Mouse (Mus musculus): ENCODE data around the gene Casr.

DNA sequence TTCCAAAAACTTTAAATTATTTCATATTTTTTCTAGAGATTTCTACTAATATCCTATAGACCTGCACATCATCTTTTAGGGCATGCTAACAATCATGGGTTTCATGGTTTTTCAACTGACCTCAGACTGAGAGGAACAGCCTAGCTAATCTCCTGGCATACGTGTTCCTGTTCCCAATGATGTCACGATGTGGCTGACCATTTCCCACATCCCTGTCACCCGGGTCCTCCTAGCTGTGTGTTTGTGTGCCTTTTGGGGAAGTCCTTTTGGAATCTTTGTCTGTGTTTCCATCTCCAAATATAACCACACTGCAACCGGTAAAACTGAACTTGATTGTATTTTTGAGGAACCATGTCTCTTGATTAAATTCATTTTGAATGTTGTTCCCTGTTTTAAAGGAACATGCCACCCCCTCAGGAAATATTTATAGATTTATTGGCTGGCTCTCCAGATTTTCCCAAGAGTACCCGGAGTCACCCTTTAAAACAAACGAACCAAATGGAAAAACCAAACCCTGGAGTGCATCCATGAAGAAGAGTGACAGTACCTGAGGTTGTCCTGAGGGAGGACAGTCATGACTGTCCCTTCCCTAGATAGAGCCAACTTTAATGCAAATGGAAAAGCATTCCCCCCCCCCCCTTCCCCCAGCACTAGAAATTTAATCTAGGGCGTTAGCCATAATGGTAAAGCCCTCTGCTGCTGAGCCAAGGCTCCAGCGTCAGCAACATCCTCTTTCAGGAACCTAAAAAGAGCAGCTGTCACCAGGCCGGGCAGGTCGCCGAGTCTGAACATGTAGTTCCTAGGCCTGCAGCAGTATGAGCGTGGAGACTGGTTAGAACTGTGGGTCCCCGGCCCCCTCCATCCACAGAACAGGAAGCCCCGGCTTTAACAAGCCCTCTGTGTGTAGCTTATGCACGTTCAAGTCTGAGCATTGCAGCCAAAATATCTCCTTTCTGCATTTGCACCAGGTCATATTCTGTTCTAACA, 31.1 kb downstream of the Casr start:
- no peak for TF ChIP-seq POLR2A (IDR thresholded peaks at IDR 0.05; ENCODE audit: borderline replicate concordance, insufficient read depth, low read length)
- TF ChIP-seq CTCF (IDR thresholded peaks at IDR 0.05; ENCODE audit: borderline replicate concordance, insufficient read depth, low read depth, low read length) = no peak
